Mouse (Mus musculus): ENCODE measurements around the gene Kmo.

GRCm38 (mm10) chr1:175592832-175593231 is 27.3 kb upstream of the Kmo start:
- TF ChIP-seq CTCF (conservative IDR thresholded peaks at IDR 0.05; ENCODE audit: low read length): no peak
- no peak for TF ChIP-seq NANOG (IDR thresholded peaks at IDR 0.05; ENCODE audit: borderline replicate concordance, low read length)

Data from E14TG2a.4 (cell line).